Mouse (Mus musculus) heart, adult 9 months (tissue): Measurements from ENCODE around the gene Lnpep.
"Not testable (repeated sequence)": the region's sequence is repeated elsewhere in the genome, so short reads cannot be mapped to it uniquely, and the experiment has no call there.

Experiments
- DNase-seq, 2 experiments: peaks; one replicate each; pipeline ENCODE4 v3.0.0; 2022; ENCODE audit warnings: low spot score in 2 of 2

Lnpep gene

DNA sequence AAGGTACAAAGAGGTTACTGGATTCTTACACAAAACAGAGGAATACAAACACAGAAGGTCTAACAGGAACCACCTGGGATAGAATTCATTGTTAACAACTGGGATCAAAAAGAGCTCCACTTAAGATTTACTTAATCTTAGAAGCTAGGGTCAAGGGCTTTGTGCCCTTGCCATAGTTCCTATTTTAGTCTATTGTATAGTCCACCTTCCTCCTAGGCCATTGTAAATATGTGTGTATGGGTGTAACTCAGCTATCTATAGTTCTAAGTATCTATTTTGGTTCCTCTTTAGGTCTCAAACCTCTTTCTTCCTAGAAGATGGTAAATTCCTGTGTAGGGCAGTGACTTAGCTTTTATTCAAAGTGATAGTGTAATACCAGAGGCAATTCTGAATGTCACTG is 128.6 kb downstream of the Lnpep start:
- DNase-seq, result not testable (repeated sequence)

DNA sequence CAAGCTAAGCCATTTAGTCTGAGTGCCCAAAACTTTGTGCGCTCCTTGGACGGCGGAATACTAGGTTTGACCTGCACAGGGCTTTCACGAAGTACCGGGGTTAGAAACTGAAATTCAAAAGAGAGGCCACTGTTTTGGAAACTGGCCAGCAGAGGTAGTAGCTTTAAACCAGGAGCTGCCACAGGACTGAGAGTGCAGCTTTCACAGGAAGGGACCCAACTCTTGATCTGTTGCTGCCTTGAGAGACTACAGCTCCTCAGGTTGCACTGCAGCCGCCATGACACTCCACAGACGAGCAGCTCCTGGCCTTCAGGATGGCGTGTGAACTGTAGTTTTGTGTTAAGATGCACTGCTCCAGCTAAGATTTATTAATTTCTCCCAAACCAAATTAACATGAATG is 132.7 kb downstream of the Lnpep start:
- DNase-seq, result no peak

GRCm38 (mm10) chr17:17491622-17492001 is 133.2 kb downstream of the Lnpep start:
- DNase-seq, result no peak

- DNase-seq, result no peak
Measured at GRCm38 (mm10) chr17:17490820-17491621, 133.8 kb downstream of the Lnpep start.

DNA sequence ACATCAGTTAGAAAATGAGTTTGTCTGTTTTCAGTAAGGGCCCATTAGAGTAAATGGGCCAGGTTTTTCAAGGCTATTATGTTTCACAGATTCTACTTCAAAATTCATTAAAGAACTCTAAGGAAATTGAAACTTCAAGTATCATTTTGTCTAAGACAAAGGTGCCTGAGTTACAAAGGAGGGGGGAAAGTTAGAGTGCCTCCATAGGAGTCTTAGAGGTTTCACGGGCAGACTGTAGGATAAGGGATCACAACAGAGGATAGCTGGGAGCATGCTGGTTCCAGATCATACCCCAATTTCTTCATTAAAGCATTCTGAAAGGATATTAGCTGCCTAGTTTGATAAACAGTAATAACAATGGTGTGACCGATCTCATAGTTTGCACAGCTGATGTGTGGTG is 139.1 kb downstream of the Lnpep start:
- DNase-seq, result no peak
